Mouse (Mus musculus) retina, postnatal 7 days (tissue): ENCODE results near the gene Trmo.

ENCODE experiments used
- DNase-seq: peaks from one replicate; pipeline ENCODE4 v3.0.0-alpha.2; 2012; ENCODE audit warnings: low read depth, low spot score

The Trmo gene

GRCm38 (mm10) chr4:46371030-46371429 lies 18.2 kb downstream of the Trmo start:
- no peak for DNase-seq

- no peak for DNase-seq
Measured at GRCm38 (mm10) chr4:46370406-46370805, 18.8 kb downstream of the Trmo start.

DNA sequence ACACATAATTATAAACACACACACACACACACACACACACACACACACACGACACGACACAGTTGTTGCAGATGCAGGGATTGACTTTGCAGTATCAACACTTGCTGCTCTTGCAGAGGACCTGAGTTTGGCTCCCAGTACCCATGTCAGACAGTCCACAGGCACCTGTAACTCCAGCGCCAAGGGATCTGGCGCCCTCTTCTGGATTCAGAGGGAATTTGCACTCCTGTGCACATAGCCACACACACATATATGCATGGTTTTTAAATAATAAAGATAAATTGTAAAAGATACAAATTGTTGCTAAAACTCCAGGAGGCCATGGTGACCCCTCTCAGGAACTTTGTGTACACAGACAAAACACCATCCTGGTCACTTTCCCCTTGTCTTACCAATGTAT lies 20.2 kb downstream of the Trmo start:
- no peak for DNase-seq

DNA sequence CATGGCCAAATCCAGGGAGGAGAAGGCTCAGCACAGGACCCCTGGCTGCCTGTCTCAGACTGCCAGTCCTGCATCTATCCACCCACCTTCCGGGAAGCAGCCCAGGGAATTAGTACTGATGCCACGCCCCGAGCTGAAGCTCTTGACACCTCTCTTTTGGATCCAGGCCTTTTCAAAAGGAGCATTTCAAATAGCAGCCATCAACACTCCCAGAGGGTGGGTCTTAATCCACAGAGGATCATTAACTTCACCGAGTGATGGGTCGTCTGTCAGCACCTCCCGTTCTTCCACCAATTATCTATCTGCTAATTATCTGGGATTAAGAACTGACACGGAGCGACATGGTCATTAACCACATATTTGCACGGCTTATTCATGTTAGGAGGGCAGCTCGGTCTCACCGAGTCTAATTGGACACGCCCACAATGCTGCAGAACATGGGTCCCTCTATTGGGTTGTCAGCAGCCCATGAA lies 21.7 kb downstream of the Trmo start:
- DNase-seq: no peak

DNA sequence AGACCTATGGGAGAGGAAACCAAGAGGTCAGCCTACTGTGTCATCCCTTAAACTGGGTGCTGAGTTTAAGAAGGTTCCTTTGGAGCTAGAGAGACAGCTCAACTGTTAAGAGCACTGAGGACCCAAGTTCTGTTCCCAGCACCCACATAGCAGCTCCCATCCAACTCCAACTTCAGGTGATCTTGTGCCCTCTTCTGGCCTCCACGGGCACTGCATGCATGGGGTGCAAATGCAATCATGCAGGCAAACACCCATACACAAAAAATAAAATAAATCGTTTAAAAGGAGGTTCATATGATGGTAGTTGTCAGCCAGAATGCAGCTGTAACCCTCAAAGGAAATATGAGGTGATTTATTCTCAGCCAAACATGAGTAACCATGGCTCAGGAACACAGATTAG lies 24.9 kb downstream of the Trmo start:
- no peak for DNase-seq

- no peak for DNase-seq
Measured at GRCm38 (mm10) chr4:46361258-46361657, 28.0 kb downstream of the Trmo start.

DNA sequence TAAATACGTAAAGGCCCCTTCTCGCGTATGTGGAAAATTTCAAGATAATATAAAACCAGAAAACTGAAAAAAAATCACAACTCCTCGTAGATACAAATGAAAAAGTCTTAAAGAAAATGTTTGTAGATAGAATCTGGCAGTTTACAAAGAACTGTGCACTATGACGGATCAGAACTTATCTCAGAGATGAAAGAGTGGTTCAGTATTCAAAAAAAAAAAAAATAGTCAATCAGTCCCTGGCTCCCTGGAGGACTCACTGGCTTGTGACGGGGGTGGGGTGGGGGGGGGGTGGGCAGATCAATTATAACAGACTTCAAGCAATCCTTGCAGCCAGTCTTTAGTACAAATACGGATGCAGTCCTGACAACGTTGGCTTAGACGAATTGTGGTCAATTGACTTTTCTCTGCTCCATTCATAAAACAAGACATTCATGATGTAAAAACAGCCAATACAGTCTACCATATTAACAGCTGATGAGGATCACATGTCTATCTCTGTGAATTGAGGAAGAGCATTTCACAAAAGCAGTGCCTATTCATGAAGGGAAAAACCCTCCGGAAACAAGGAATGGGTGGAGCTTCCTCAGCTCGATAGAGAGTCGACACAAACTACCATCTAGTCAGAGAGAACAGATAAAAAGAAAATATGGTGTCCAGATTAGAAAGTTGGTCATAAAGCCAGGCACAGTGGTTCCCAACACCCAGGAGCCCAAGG lies 29.5 kb downstream of the Trmo start:
- no peak for DNase-seq

DNA sequence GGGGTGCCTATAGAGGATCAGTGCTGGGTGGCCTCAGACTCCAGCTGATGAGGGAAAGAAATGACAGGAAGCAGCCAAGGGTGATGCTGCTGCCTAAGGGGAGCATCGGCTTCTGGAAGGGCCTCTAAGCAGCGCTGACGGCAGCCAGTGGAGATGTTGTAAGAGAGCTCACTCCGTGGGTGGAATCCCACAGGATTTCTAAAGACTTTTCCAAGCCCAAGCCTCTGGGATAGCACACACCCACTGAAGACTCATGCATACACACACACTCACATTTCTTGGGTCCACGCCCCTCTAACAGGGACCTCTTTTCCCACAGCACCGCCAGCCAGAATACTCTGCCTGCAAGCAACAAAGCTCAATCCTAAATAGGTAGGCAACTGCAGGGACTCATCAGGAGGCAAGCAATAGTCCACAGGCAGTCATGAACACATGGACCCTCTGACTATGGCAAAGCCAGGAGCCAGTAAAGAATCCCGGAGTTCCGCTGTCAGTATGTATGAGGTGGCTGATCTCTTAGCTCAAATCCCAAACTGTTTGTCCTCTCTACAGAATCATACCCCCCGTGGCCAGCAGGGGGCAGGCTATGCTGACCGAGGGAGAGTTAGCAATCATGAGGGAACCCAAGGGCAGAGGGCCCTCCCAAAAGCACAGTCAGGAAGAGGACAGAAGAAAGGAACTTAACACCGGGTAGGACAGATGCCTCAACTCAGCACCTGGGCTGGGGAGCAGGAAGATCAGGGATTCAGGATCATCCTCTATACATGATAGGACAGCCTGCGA lies 32.7 kb downstream of the Trmo start:
- DNase-seq: no peak

GRCm38 (mm10) chr4:46353045-46353444 lies 36.2 kb downstream of the Trmo start:
- no peak for DNase-seq

- DNase-seq: no peak
Measured at GRCm38 (mm10) chr4:46349530-46349929, 39.7 kb downstream of the Trmo start.

- DNase-seq: no peak
Measured at GRCm38 (mm10) chr4:46348897-46349296, 40.3 kb downstream of the Trmo start.

DNA sequence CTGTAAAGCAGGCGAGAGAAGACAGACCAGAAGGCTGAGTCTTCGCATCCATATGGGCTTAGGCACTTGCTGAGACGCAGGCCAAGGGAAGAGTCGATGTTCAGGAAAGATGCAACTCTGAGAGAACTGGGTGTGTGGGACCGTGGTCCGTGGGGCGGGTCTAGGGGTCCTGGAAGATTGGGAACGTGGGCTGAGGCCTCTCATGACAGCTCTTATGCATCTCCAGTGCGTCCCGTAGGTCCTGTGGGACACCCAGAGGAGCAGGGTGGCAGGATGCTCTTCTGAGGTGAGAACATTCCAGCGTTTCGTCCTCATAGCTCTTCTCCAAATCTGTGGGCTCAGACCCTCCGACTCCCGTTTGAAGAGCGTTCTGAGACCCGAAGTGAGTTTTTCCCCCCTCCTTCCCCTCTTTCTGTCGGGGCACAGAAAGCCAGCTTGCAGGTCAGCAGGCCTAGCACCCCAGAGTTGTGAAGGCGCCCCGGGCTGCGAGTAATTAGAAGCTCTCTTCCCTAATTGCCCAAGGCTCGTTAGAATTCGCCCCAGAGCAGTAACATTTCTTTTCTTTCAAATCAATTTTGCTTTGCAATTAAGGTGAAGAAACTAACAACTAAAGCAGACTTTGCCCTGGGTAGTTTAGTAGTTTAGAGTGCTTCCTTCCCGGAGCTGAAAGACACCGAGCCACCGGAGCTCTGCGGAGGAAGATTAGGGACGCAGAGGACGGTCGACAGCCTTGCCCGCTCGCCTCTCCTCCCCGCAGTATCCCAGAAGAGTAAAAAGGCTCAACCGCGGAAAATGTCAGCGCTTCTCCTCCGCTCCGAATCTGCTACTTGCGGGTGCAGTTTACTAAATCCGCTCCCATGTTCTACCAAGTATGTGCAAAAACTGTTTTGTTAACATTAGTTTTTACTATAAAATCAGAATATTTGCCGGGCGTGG lies 41.4 kb downstream of the Trmo start:
- no peak for DNase-seq

DNA sequence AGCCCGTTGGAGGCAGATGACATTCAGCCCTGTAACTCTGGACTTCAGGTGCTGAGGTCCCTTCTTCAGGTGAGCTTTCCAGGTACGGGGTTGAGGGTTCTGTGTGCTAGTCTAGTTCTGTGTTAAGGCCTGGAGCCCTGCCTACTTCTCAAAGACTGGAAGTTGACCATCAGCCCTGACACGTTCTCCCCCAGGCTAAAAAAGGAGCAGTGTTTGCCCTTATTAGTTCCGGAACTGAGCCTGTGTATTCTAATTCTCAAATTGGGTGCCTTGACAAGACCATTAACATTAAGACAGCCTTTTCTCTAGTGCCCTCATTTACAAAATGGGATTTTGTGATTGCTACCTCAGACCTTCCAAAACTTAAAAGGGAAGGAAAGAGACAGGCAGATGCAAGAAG lies 42.1 kb downstream of the Trmo start:
- DNase-seq: no peak

- DNase-seq: no peak
Measured at GRCm38 (mm10) chr4:46346221-46346620, 43.0 kb downstream of the Trmo start.

- DNase-seq: no peak
Measured at GRCm38 (mm10) chr4:46345773-46346100, 43.5 kb downstream of the Trmo start.

DNA sequence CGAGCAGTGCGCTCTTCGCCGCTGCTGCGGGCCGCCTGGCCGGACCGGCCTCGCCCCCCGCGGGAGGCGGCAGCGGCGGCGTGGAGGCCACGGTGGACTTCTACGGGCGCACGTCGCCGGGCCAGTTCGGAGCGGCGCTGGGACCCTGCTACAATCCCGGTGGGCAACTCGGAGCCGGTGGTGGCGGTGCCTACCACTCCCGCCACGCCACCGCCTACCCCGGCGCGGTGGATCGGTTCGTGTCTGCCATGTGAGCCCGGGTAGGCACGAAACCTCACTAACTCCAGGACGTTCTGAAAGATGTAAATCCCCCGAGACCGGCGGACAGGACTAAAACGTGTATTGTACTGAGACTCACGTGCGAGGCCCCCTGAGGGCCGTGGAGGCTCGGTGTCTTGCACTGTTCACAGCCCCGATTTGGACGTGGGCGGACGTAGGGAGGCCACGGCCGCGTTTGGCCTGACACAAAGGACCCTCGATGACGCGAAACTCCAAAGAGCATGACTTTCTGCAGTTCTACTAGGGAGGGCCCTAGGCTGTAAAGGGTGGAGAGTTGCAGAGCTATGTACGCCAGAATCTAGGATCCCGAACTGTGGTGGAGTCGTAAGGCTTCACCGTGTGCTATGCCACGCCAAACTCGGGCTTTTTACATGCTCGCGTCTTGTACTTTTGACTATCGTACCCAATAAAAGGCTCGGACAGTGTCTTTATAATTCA lies 44.0 kb downstream of the Trmo start:
- DNase-seq: no peak

GRCm38 (mm10) chr4:46344288-46344687 lies 44.9 kb downstream of the Trmo start:
- no peak for DNase-seq

DNA sequence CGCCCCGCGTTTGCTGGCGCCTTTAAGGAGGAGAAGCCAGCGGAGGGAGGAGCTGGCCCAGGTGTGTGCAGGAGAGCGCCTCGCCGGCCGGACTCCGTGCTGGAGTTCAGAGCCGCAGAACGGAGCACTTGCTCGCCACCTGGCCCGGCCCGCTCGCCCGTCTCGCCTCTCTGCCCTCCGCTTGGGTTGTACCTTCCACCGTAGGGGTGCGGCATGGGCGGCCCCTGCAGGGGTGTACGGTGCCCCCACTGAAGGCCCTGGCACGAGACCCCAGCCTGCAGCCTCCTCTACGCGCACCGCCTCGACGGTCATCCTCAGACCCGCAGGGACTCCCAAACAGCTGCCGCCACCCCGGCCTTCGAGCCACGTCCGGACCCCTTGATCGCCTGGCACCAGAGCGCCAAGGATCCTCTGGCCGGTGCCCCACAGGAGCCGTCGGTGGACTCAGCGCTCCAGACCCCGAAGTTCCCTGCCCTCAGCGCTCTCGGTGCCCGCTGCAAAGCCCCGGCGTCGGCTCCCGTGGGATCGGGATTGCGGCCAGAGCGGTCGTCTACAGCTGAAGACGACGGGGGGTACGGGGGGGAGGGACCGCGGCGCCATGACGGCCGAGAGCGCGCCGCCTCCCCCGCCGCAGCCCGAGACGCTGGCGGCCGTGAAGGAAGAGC lies 45.5 kb downstream of the Trmo start, which contains the start of gene Foxe1:
Gene Foxe1, plus strand, starts transcription at position 14 of the 665 bp plus-strand sequence.
- no peak for DNase-seq

- DNase-seq: no peak
Measured at GRCm38 (mm10) chr4:46342711-46343286, 46.4 kb downstream of the Trmo start.
